Mouse (Mus musculus) bone marrow macrophage, adult 2 months (primary cell): ENCODE data around the gene Fam76a.

ENCODE experiments used
- CTCF ChIP-seq: IDR thresholded peaks from 2 replicates; pipeline ENCODE4 v1.5.1; 2012; ENCODE audit warnings: low read depth, mild to moderate bottlenecking, low read length, moderate library complexity
- POLR2A ChIP-seq: IDR thresholded peaks from 2 replicates; pipeline ENCODE4 v1.6.1; 2012; ENCODE audit warnings: mild to moderate bottlenecking, low read depth, low read length, borderline replicate concordance

- TF ChIP-seq CTCF, result no peak
- TF ChIP-seq POLR2A, result no peak
These were observed 48.6 kb downstream of the Fam76a start for GRCm38 (mm10) chr4:132873481-132874362.
